In the genomic region with DNA sequence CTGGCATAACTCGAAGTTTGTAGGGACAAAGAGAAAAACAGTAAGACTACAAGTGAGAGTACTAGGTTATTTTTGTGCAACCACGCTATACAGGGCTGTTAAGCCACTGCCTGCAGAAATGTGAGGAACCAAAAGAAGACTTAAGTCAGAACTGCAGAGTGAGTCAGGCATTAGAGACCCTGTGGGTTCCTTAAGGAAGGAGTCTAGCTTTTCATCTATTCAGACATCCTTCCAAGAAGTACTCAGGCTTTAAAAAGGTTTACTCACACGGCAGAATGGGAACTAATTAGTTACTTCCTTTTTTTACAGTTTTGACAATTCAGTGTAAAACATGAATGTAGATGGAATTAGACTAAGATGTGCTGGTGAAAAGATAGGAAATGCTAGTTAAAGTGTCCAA, we compare ENCODE assay signal across 9 mouse cellular contexts. TPM values are rescaled to one million over a fixed set of nuclear protein-coding genes. Genes with fewer than 3 reads are reported as not detected.
DNase-seq lines count a peak whose midpoint lies in the region; ATAC-seq lines count a peak whose summit lies in the region.
"Had no signal": no experiment of that assay in that cellular context is flagged by ENCODE, and none has a peak within 500 bp of the region (broad histone marks: within the 10 kb centered on the region; RNA-seq: fewer than 3 reads in every experiment).

No protein-coding gene starts in this region.

- peaks cover 67% of the 10 kb centered on the region for H3K4me1 ChIP-seq in erythroblast, embryonic 14.5 days (ENCODE audit: control insufficient read depth)
- H3K4me1 ChIP-seq in hindbrain, embryonic 14.5 days (replicated peaks; ENCODE audit: control insufficient read depth, insufficient read depth, low read length) = peaks cover 48% of the 10 kb centered on the region
- peaks cover 40% of the 10 kb centered on the region for H3K4me1 ChIP-seq in midbrain, embryonic 11.5 days (ENCODE audit: control insufficient read depth, insufficient read depth, low read length)

- no peak for ATAC-seq in erythroblast, adult 5-6 weeks (replicated peaks; ENCODE audit: low FRiP score, poor library complexity, severe bottlenecking)
- no peak for ATAC-seq in hindbrain, embryonic 14.5 days (ENCODE audit: low FRiP score)
- ATAC-seq in midbrain, embryonic 11.5 days (ENCODE audit: low FRiP score) = no peak

- peaks cover 53% of the 10 kb centered on the region for H3K36me3 ChIP-seq in erythroblast, embryonic 14.5 days (ENCODE audit: control insufficient read depth)
- no peaks in the 10 kb centered on the region; the same call in 1 of the 2 replicates for H3K36me3 ChIP-seq in hindbrain, embryonic 14.5 days (replicated peaks; ENCODE audit: control insufficient read depth, insufficient read depth)
- no peaks in the 10 kb centered on the region for H3K36me3 ChIP-seq in midbrain, embryonic 11.5 days (ENCODE audit: control insufficient read depth, insufficient read depth, low read length)

- peak overlapping the region; percentile 89 for H3K4me2 ChIP-seq in hindbrain, embryonic 14.5 days (replicated peaks)
- peak overlapping the region; percentile 86 for H3K4me2 ChIP-seq in midbrain, embryonic 11.5 days

- H3K27me3 ChIP-seq in erythroblast, embryonic 14.5 days (ENCODE audit: control insufficient read depth) = no peaks in the 10 kb centered on the region
- H3K27me3 ChIP-seq in hindbrain, embryonic 14.5 days (ENCODE audit: control insufficient read depth, insufficient read depth, low read length) = no peaks in the 10 kb centered on the region
- H3K27me3 ChIP-seq in midbrain, embryonic 11.5 days (ENCODE audit: control insufficient read depth, insufficient read depth, low read length) = no peaks in the 10 kb centered on the region

- 30% methylated on average over 3 of the region's 3 CpGs for WGBS in hindbrain, embryonic 14.5 days
- WGBS in midbrain, embryonic 11.5 days = 25% methylated on average over 3 of the region's 3 CpGs

- peak; percentile 21 for DNase-seq in Muller cell, postnatal 12 days (ENCODE audit: inconsistent ontology term)
- no peak for DNase-seq in hindbrain, embryonic 14.5 days (ENCODE audit: low spot score)
- no peak for DNase-seq in midbrain, embryonic 11.5 days (ENCODE audit: low spot score, missing footprints)
- no peak for DNase-seq in adrenal gland, postnatal 25 days
- DNase-seq in thymus, postnatal 25 days = no peak
- no peak for DNase-seq in gastrocnemius, postnatal 36 days
- DNase-seq: thymus, postnatal 14 days had no signal

- H3K27ac ChIP-seq in hindbrain, embryonic 14.5 days = no peak overlapping the region
- no peak overlapping the region for H3K27ac ChIP-seq in midbrain, embryonic 11.5 days (ENCODE audit: low read depth, low read length)

- intact Hi-C loops in gastrocnemius, postnatal 36 days (cut with DNase I) = loop anchor here (5.0 kb wide), 1 partner anchor 40 kb away; a partner anchor contains a TSS

- H3K9ac ChIP-seq in hindbrain, embryonic 14.5 days = peak overlapping the region; percentile 100
- peak overlapping the region; percentile 100 for H3K9ac ChIP-seq in midbrain, embryonic 11.5 days (ENCODE audit: low read length)

- no peaks in the 10 kb centered on the region for H3K9me3 ChIP-seq in erythroblast, embryonic 14.5 days (ENCODE audit: control insufficient read depth, low read length)
- H3K9me3 ChIP-seq in hindbrain, embryonic 14.5 days (ENCODE audit: control insufficient read depth, low read length) = no peaks in the 10 kb centered on the region
- no peaks in the 10 kb centered on the region for H3K9me3 ChIP-seq in midbrain, embryonic 11.5 days (ENCODE audit: control insufficient read depth, low read length)

- peak overlapping the region; percentile 98 for H3K4me3 ChIP-seq in erythroblast, embryonic 14.5 days (replicated peaks)
- peak overlapping the region; percentile 100 for H3K4me3 ChIP-seq in hindbrain, embryonic 14.5 days (replicated peaks; ENCODE audit: low read length)
- H3K4me3 ChIP-seq in midbrain, embryonic 11.5 days (ENCODE audit: low read depth, low read length) = peak overlapping the region; percentile 100

RNA-seq across cellular contexts. Expression of a gene that starts 1.9 kb away (rescaled TPM):
- 1.5 and 2.2 TPM in 2 replicates for polyA plus RNA-seq in erythroblast, embryonic 14.5 days (2012)
- total RNA-seq in erythroblast, adult 5-6 weeks (2015; ENCODE audit: low replicate concordance) = 22.4 and 46.1 TPM in 2 replicates
- 74.6 and 94.0 TPM in 2 replicates for total RNA-seq in erythroblast, adult 5-6 weeks (2017; ENCODE audit: low replicate concordance)
- polyA plus RNA-seq in hindbrain, embryonic 14.5 days (2014; fragmentation: Nextera tagmentation; extraction: Ambion mirVana) = 102 and 106 TPM in 2 replicates
- 115 and 117 TPM in 2 replicates for polyA plus RNA-seq in midbrain, embryonic 11.5 days (2014; fragmentation: Nextera tagmentation; extraction: Ambion mirVana)
- 40.3 and 53.6 TPM in 2 replicates for total RNA-seq in adrenal gland, postnatal 25 days (2021)
- 1 to 10 TPM; 9.1 to 9.4 TPM for total RNA-seq in gastrocnemius, postnatal 36 days (2021)

RNA-seq across cellular contexts. Expression of a gene that starts 39.8 kb away (rescaled TPM):
- polyA plus RNA-seq in erythroblast, embryonic 14.5 days (2012) = 2.6 and 2.8 TPM in 2 replicates
- 2.5 and 6.7 TPM in 2 replicates for total RNA-seq in erythroblast, adult 5-6 weeks (2015; ENCODE audit: low replicate concordance)
- total RNA-seq in erythroblast, adult 5-6 weeks (2017; ENCODE audit: low replicate concordance) = 6.7 and 7.4 TPM in 2 replicates
- 73.3 and 79.1 TPM in 2 replicates for polyA plus RNA-seq in hindbrain, embryonic 14.5 days (2014; fragmentation: Nextera tagmentation; extraction: Ambion mirVana)
- polyA plus RNA-seq in midbrain, embryonic 11.5 days (2014; fragmentation: Nextera tagmentation; extraction: Ambion mirVana) = 38.0 and 49.3 TPM in 2 replicates
- total RNA-seq in adrenal gland, postnatal 25 days (2021) = 104 and 110 TPM in 2 replicates
- 10 to 100 TPM; 76.2 to 79.8 TPM for total RNA-seq in gastrocnemius, postnatal 36 days (2021)

Comparison
In these comparisons a context has a peak if more than half of its experiments do, and no peak if none do; other contexts are left out.
1. RNA of a gene that starts 39.8 kb away (total RNA-seq): 104 to 110 TPM in adrenal gland, postnatal 25 days and 76.2 to 79.8 TPM in gastrocnemius, postnatal 36 days; 2.5 to 7.4 TPM in erythroblast, adult 5-6 weeks; every median in the first group is over 4 times any median in the second.
2. Peak in every context shown above with its lines, with median percentiles within 50 percentile points of each other: H3K4me3 ChIP-seq.